Mouse (Mus musculus): Measurements from ENCODE around the gene Tango6. TPM values are rescaled to one million over a fixed set of nuclear protein-coding genes. Genes with fewer than 3 reads are reported as not detected.
A peak's percentile ranks its signal among the peaks of the same experiment; 100 is the strongest.

Gene Tango6
- polyA plus RNA-seq, 1 experiment from 2014 or later = 13.3 TPM

GRCm38 (mm10) chr8:106818626-106819515 is 136.0 kb downstream of the Tango6 start:
- Histone ChIP-seq H3K4me3 (replicated peaks) (no peak overlapping the region), H3K27me3 (no peaks in the 10 kb centered on the region), H3K9me3 (no peaks in the 10 kb centered on the region), H3K4me1 (replicated peaks) (peaks cover 4% of the 10 kb centered on the region; the same call in 1 of the 2 replicates), H3K27ac (no peak overlapping the region), H3K36me3 (peaks cover 11% of the 10 kb centered on the region; the same call in 1 of the 2 replicates), H3K9ac (replicated peaks) (no peak overlapping the region), H3K4me2 (no peak overlapping the region)
- 88% methylated on average over 17 of the region's 17 CpGs for WGBS
- no peak for ATAC-seq (ENCODE audit: insufficient number of reproducible peaks, insufficient read depth, low FRiP score, low TSS enrichment, low read depth)

- ATAC-seq (ENCODE audit: insufficient number of reproducible peaks, insufficient read depth, low FRiP score, low TSS enrichment, low read depth) = no peak
- H3K27me3 ChIP-seq = no peaks in the 10 kb centered on the region
- H3K9me3 ChIP-seq = no peaks in the 10 kb centered on the region
- peaks cover 4% of the 10 kb centered on the region; the same call in 1 of the 2 replicates for H3K4me1 ChIP-seq (replicated peaks)
- H3K36me3 ChIP-seq = peaks cover 11% of the 10 kb centered on the region; the same call in 1 of the 2 replicates
- H3K4me2 ChIP-seq = no peak overlapping the region
- 89% methylated on average over 3 of the region's 3 CpGs for WGBS
- H3K4me3 ChIP-seq (replicated peaks) = no peak overlapping the region
- H3K27ac ChIP-seq = no peak overlapping the region
- no peak overlapping the region for H3K9ac ChIP-seq (replicated peaks)
Measured at GRCm38 (mm10) chr8:106819581-106819980, 136.7 kb downstream of the Tango6 start.

- no peaks in the 10 kb centered on the region for H3K27me3 ChIP-seq
- H3K9me3 ChIP-seq = no peaks in the 10 kb centered on the region
- no peak overlapping the region for H3K4me2 ChIP-seq
- 0 out of 2 replicates have a peak overlapping the region, but pooled peaks have one; percentile 17 for H3K27ac ChIP-seq
- peaks cover 4% of the 10 kb centered on the region; the same call in 1 of the 2 replicates for H3K4me1 ChIP-seq (replicated peaks)
- 76% methylated on average over 14 of the region's 14 CpGs for WGBS
- ATAC-seq (ENCODE audit: insufficient number of reproducible peaks, insufficient read depth, low FRiP score, low TSS enrichment, low read depth) = no peak
- H3K9ac ChIP-seq (replicated peaks) = no peak overlapping the region
- no peak overlapping the region for H3K4me3 ChIP-seq (replicated peaks)
- H3K36me3 ChIP-seq = peaks cover 11% of the 10 kb centered on the region; the same call in 1 of the 2 replicates
Measured at GRCm38 (mm10) chr8:106820553-106821515, 138.0 kb downstream of the Tango6 start.

- WGBS = 83% methylated on average over 6 of the region's 6 CpGs
- no peak for ATAC-seq (ENCODE audit: insufficient number of reproducible peaks, insufficient read depth, low FRiP score, low TSS enrichment, low read depth)
- H3K4me1 ChIP-seq (replicated peaks) = no peaks in the 10 kb centered on the region
- no peak overlapping the region for H3K4me3 ChIP-seq (replicated peaks)
- H3K36me3 ChIP-seq = 0 out of 2 replicates have a peak, but pooled peaks cover 5% of the 10 kb centered on the region
- no peaks in the 10 kb centered on the region for H3K9me3 ChIP-seq
- H3K27ac ChIP-seq = no peak overlapping the region
- H3K27me3 ChIP-seq = no peaks in the 10 kb centered on the region
- no peak overlapping the region for H3K9ac ChIP-seq (replicated peaks)
- H3K4me2 ChIP-seq = no peak overlapping the region
Measured at GRCm38 (mm10) chr8:106828921-106829320, 146.1 kb downstream of the Tango6 start.

- no peak overlapping the region for H3K4me3 ChIP-seq (replicated peaks)
- H3K9me3 ChIP-seq = no peaks in the 10 kb centered on the region
- ATAC-seq (ENCODE audit: insufficient number of reproducible peaks, insufficient read depth, low FRiP score, low TSS enrichment, low read depth) = no peak
- no peak overlapping the region for H3K9ac ChIP-seq (replicated peaks)
- no peak overlapping the region for H3K27ac ChIP-seq
- 94% methylated on average over 5 of the region's 5 CpGs for WGBS
- H3K4me1 ChIP-seq (replicated peaks) = no peaks in the 10 kb centered on the region
- 0 out of 2 replicates have a peak, but pooled peaks cover 5% of the 10 kb centered on the region for H3K36me3 ChIP-seq
- H3K4me2 ChIP-seq = no peak overlapping the region
- no peaks in the 10 kb centered on the region for H3K27me3 ChIP-seq
Measured at GRCm38 (mm10) chr8:106829526-106830045, 146.7 kb downstream of the Tango6 start.

- 89% methylated on average over 1 of the region's 1 CpGs for WGBS
- no peaks in the 10 kb centered on the region for H3K9me3 ChIP-seq
- H3K4me2 ChIP-seq = no peak overlapping the region
- no peak overlapping the region for H3K27ac ChIP-seq
- H3K27me3 ChIP-seq = no peaks in the 10 kb centered on the region
- H3K36me3 ChIP-seq = peaks cover 3% of the 10 kb centered on the region; the same call in 1 of the 2 replicates
- H3K4me1 ChIP-seq (replicated peaks) = peaks cover 16% of the 10 kb centered on the region
- no peak for ATAC-seq (ENCODE audit: insufficient number of reproducible peaks, insufficient read depth, low FRiP score, low TSS enrichment, low read depth)
- no peak overlapping the region for H3K9ac ChIP-seq (replicated peaks)
- no peak overlapping the region for H3K4me3 ChIP-seq (replicated peaks)
Measured at GRCm38 (mm10) chr8:106834899-106835298, 152.0 kb downstream of the Tango6 start.

GRCm38 (mm10) chr8:106836525-106836924 is 153.7 kb downstream of the Tango6 start:
- Histone ChIP-seq H3K36me3 (peaks cover 3% of the 10 kb centered on the region; the same call in 1 of the 2 replicates), H3K9me3 (no peaks in the 10 kb centered on the region), H3K27me3 (no peaks in the 10 kb centered on the region), H3K4me3 (replicated peaks) (no peak overlapping the region), H3K27ac (no peak overlapping the region), H3K9ac (replicated peaks) (no peak overlapping the region), H3K4me1 (replicated peaks) (peaks cover 17% of the 10 kb centered on the region), H3K4me2 (no peak overlapping the region)
- WGBS = 68% methylated on average over 6 of the region's 6 CpGs
- no peak for ATAC-seq (ENCODE audit: insufficient number of reproducible peaks, insufficient read depth, low FRiP score, low TSS enrichment, low read depth)

- Histone ChIP-seq H3K27ac (peak overlapping the region; percentile 41; the same call in 1 of the 2 replicates), H3K9ac (replicated peaks) (0 out of 2 replicates have a peak overlapping the region, but pooled peaks have one; percentile 1), H3K4me1 (replicated peaks) (peaks cover 17% of the 10 kb centered on the region), H3K36me3 (peaks cover 3% of the 10 kb centered on the region; the same call in 1 of the 2 replicates), H3K4me2 (no peak overlapping the region), H3K9me3 (no peaks in the 10 kb centered on the region), H3K27me3 (no peaks in the 10 kb centered on the region), H3K4me3 (replicated peaks) (no peak overlapping the region)
- ATAC-seq (ENCODE audit: insufficient number of reproducible peaks, insufficient read depth, low FRiP score, low TSS enrichment, low read depth) = no peak
- 57% methylated on average over 6 of the region's 6 CpGs for WGBS
Measured at GRCm38 (mm10) chr8:106838803-106839202, 155.9 kb downstream of the Tango6 start.

GRCm38 (mm10) chr8:106839209-106840001 is 156.5 kb downstream of the Tango6 start:
- Histone ChIP-seq H3K4me1 (replicated peaks) (peaks cover 17% of the 10 kb centered on the region), H3K4me2 (no peak overlapping the region), H3K4me3 (replicated peaks) (no peak overlapping the region), H3K27ac (0 out of 2 replicates have a peak overlapping the region, but pooled peaks have one; percentile 41), H3K36me3 (peaks cover 7% of the 10 kb centered on the region; the same call in 1 of the 2 replicates), H3K9ac (replicated peaks) (0 out of 2 replicates have a peak overlapping the region, but pooled peaks have one; percentile 1), H3K27me3 (no peaks in the 10 kb centered on the region), H3K9me3 (no peaks in the 10 kb centered on the region)
- no peak for ATAC-seq (ENCODE audit: insufficient number of reproducible peaks, insufficient read depth, low FRiP score, low TSS enrichment, low read depth)
- WGBS = 39% methylated on average over 11 of the region's 11 CpGs

GRCm38 (mm10) chr8:106850034-106850433 is 167.2 kb downstream of the Tango6 start:
- H3K4me2 ChIP-seq = no peak overlapping the region
- WGBS = 86% methylated on average over 10 of the region's 10 CpGs
- H3K27me3 ChIP-seq = no peaks in the 10 kb centered on the region
- H3K9me3 ChIP-seq = no peaks in the 10 kb centered on the region
- ATAC-seq (ENCODE audit: insufficient number of reproducible peaks, insufficient read depth, low FRiP score, low TSS enrichment, low read depth) = no peak
- H3K27ac ChIP-seq = no peak overlapping the region
- peaks cover 11% of the 10 kb centered on the region; the same call in 1 of the 2 replicates for H3K36me3 ChIP-seq
- H3K4me1 ChIP-seq (replicated peaks) = peaks cover 7% of the 10 kb centered on the region; the same call in 1 of the 2 replicates
- no peak overlapping the region for H3K4me3 ChIP-seq (replicated peaks)
- no peak overlapping the region for H3K9ac ChIP-seq (replicated peaks)

Data from limb, embryonic 12.5 days (tissue).